Mouse (Mus musculus) MEL (cell line): ENCODE measurements around the gene Aldh1a1. TPM values are rescaled to one million over a fixed set of nuclear protein-coding genes. Genes with fewer than 3 reads are reported as not detected.

Source experiments
- DNase-seq: peaks from one replicate; pipeline ENCODE4 v3.0.0; 2011; ENCODE audit warnings: low read depth, low spot score
- H3K27ac ChIP-seq: 2 replicates; pipeline ENCODE4 v1.5.1; 2012; ENCODE audit warnings: low read depth, mild to moderate bottlenecking, control low read depth, low read length, moderate library complexity; ENCODE audit not compliant: control insufficient read depth
- H3K27me3 ChIP-seq, 2 experiments: fragments of 150-350 bp in 1 of 2; sonication (generic) in 1 of 2; 2 replicates each; pipeline ENCODE4 v1.6.1; 2012; ENCODE audit warnings: low read length in 2 of 2, mild to moderate bottlenecking in 2 of 2, improper control_type of control experiment in 1 of 2, moderate library complexity in 1 of 2; ENCODE audit not compliant: insufficient read depth in 2 of 2, control insufficient read depth in 1 of 2
- H3K36me3 ChIP-seq, 2 experiments: 2 replicates each; pipeline ENCODE4 v1.6.1; 2012 to 2014; ENCODE audit warnings: low read length in 2 of 2, improper control_type of control experiment in 1 of 2, inconsistent platforms in 1 of 2, mild to moderate bottlenecking in 1 of 2; ENCODE audit not compliant: insufficient read depth in 2 of 2, control insufficient read depth in 1 of 2
- H3K4me1 ChIP-seq, 2 experiments: fragments of 150-350 bp in 1 of 2; sonication (generic) in 1 of 2; 2 replicates each; pipeline ENCODE4 v1.6.1; 2012; ENCODE audit warnings: low read length in 2 of 2, improper control_type of control experiment in 1 of 2, mild to moderate bottlenecking in 1 of 2; ENCODE audit not compliant: insufficient read depth in 2 of 2, control insufficient read depth in 1 of 2
- H3K4me3 ChIP-seq, 2 experiments: fragments of 150-350 bp in 1 of 2; sonication (generic) in 1 of 2; 2 replicates each; pipeline ENCODE4 v1.5.1; 2012; ENCODE audit warnings: low read depth in 2 of 2, low read length in 2 of 2, mild to moderate bottlenecking in 2 of 2, moderate library complexity in 2 of 2, control low read depth in 1 of 2, improper control_type of control experiment in 1 of 2; ENCODE audit not compliant: control insufficient read depth in 1 of 2, insufficient read depth in 1 of 2
- H3K79me2 ChIP-seq: 2 replicates; pipeline ENCODE4 v1.6.1; 2012; ENCODE audit warnings: mild to moderate bottlenecking, low read length, moderate library complexity; ENCODE audit not compliant: control insufficient read depth, poor library complexity, insufficient read depth
- H3K9ac ChIP-seq: 2 replicates; pipeline ENCODE4 v1.6.1; 2012; ENCODE audit warnings: low read depth, mild to moderate bottlenecking, control low read depth, low read length, moderate library complexity; ENCODE audit not compliant: control insufficient read depth, poor library complexity, severe bottlenecking
- H3K9me3 ChIP-seq: fragments of 150-350 bp; sonication (generic); replicated peaks from 2 replicates; pipeline ENCODE4 v1.6.1; 2012; ENCODE audit warnings: mild to moderate bottlenecking, low read length, improper control_type of control experiment, moderate library complexity; ENCODE audit not compliant: insufficient read depth
- BHLHE40 ChIP-seq: IDR thresholded peaks from 2 replicates; pipeline ENCODE4 v1.6.1; 2012; ENCODE audit warnings: low read depth, mild to moderate bottlenecking, inconsistent platforms, low read length, improper control_type of control experiment, borderline replicate concordance
- CHD1 ChIP-seq: IDR thresholded peaks from 2 replicates; pipeline ENCODE4 v1.6.1; 2012; ENCODE audit warnings: low read depth, mild to moderate bottlenecking, inconsistent platforms, low read length, improper control_type of control experiment
- EP300 ChIP-seq, 2 experiments: IDR thresholded peaks; 2 replicates each; pipeline ENCODE4 v1.6.1; 2011; ENCODE audit warnings: improper control_type of control experiment in 2 of 2, low read length in 2 of 2, low read depth in 1 of 2, mild to moderate bottlenecking in 1 of 2
- ETS1 ChIP-seq: IDR thresholded peaks from 2 replicates; pipeline ENCODE4 v1.6.1; 2012; ENCODE audit warnings: low read depth, mild to moderate bottlenecking, inconsistent platforms, low read length, improper control_type of control experiment, moderate library complexity
- GABPA ChIP-seq: IDR thresholded peaks from 2 replicates; pipeline ENCODE4 v1.6.1; 2012; ENCODE audit warnings: low read depth, mild to moderate bottlenecking, inconsistent platforms, low read length, improper control_type of control experiment, moderate library complexity
- MAFK ChIP-seq: IDR thresholded peaks from 2 replicates; pipeline ENCODE4 v1.6.1; 2011; ENCODE audit warnings: low read depth, mild to moderate bottlenecking, low read length, improper control_type of control experiment, borderline replicate concordance
- MAZ ChIP-seq: IDR thresholded peaks from 2 replicates; pipeline ENCODE4 v1.6.1; 2012; ENCODE audit warnings: low read depth, mild to moderate bottlenecking, inconsistent platforms, low read length, improper control_type of control experiment
- MYB ChIP-seq: IDR thresholded peaks from 2 replicates; pipeline ENCODE4 v1.6.1; 2011; ENCODE audit warnings: mild to moderate bottlenecking, low read depth, low read length, improper control_type of control experiment
- MYC ChIP-seq: IDR thresholded peaks from 2 replicates; pipeline ENCODE4 v1.6.1; 2011; ENCODE audit warnings: low read depth, mild to moderate bottlenecking, low read length, improper control_type of control experiment, moderate library complexity
- NELFE ChIP-seq: IDR thresholded peaks from 2 replicates; pipeline ENCODE4 v1.6.1; 2011; ENCODE audit warnings: low read depth, low read length, improper control_type of control experiment
- NRF1 ChIP-seq: IDR thresholded peaks from 2 replicates; pipeline ENCODE4 v1.6.1; 2014; ENCODE audit warnings: low read depth, mild to moderate bottlenecking, inconsistent platforms, low read length, improper control_type of control experiment, moderate library complexity; ENCODE audit not compliant: poor library complexity, insufficient read depth, severe bottlenecking
- POLR2A ChIP-seq, 2 experiments: IDR thresholded peaks; 2 replicates each; pipeline ENCODE4 v1.6.1; 2011 to 2012; ENCODE audit warnings: low read length in 2 of 2, mild to moderate bottlenecking in 2 of 2, control low read depth in 1 of 2, improper control_type of control experiment in 1 of 2, low read depth in 1 of 2, moderate library complexity in 1 of 2; ENCODE audit not compliant: control insufficient read depth in 1 of 2, insufficient read depth in 1 of 2, poor library complexity in 1 of 2
- POLR2AphosphoS2 ChIP-seq: IDR thresholded peaks from 2 replicates; pipeline ENCODE4 v1.6.1; 2011; ENCODE audit warnings: low read length, improper control_type of control experiment
- RCOR1 ChIP-seq: IDR thresholded peaks from 2 replicates; pipeline ENCODE4 v1.6.1; 2012; ENCODE audit warnings: low read depth, mild to moderate bottlenecking, inconsistent platforms, low read length, improper control_type of control experiment
- SIN3A ChIP-seq: IDR thresholded peaks from 2 replicates; pipeline ENCODE4 v1.6.1; 2012; ENCODE audit warnings: low read length, improper control_type of control experiment, inconsistent platforms
- SMC3 ChIP-seq: IDR thresholded peaks from 2 replicates; pipeline ENCODE4 v1.6.1; 2011; ENCODE audit warnings: low read depth, low read length, improper control_type of control experiment
- TBP ChIP-seq: IDR thresholded peaks from 2 replicates; pipeline ENCODE4 v1.8.0; 2011; ENCODE audit warnings: low read depth, low read length, improper control_type of control experiment
- TCF12 ChIP-seq: IDR thresholded peaks from 2 replicates; pipeline ENCODE4 v1.6.1; 2014; ENCODE audit warnings: low read depth, mild to moderate bottlenecking, inconsistent platforms, low read length, improper control_type of control experiment, moderate library complexity
- UBTF ChIP-seq: IDR thresholded peaks from 2 replicates; pipeline ENCODE4 v1.6.1; 2012; ENCODE audit warnings: low read depth, mild to moderate bottlenecking, inconsistent platforms, low read length, improper control_type of control experiment, moderate library complexity, borderline replicate concordance; ENCODE audit not compliant: insufficient read depth
- ZMIZ1 ChIP-seq: IDR thresholded peaks from 2 replicates; pipeline ENCODE4 v1.6.1; 2012; ENCODE audit warnings: low read depth, mild to moderate bottlenecking, inconsistent platforms, low read length, improper control_type of control experiment, moderate library complexity
- polyA plus RNA-seq, 2 experiments: library from polyadenylated mRNA; stranded (reverse) in 1 of 2; unstranded in 1 of 2; fragments of >175 nt in 1 of 2; fragments of >200 nt in 1 of 2; gene quantifications; 2 replicates each; pipeline versions ENCODE4 v1.2.1 to v1.2.4; 2012; ENCODE audit warnings: low replicate concordance in 2 of 2, low read depth in 1 of 2; ENCODE audit not compliant: insufficient read length in 2 of 2, insufficient read depth in 1 of 2, missing spikeins in 1 of 2
- total RNA-seq: library from RNA; depleted of rRNA; stranded (reverse); fragments of 300-350 nt; gene quantifications from 2 replicates; pipeline ENCODE4 v1.2.3, GENCODE M21; 2012

Aldh1a1 gene
- total and polyA plus RNA-seq, 3 experiments, result 2.3 to 10.3 TPM; not detected in 1

DNA sequence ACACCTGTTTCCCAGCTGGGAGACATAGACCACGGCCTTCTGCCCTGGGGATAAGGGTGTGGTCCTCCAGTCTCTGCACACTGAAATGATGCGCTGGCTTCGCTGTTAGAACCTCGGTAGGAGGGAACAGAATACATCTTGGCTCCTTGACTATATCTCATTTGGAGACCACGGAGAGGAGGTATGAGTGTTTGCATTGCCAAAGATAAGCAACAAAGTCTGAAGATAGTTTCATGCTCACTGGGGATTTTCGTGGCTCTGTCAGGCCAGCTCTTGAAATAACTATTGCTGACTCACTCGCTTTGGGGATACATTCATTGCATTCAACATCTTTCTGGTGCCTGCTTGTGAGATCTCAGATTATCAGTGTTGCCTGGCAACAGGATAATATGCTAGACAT, 44.0 kb downstream of the Aldh1a1 start:
- Histone ChIP-seq H3K27ac (no peak overlapping the region), H3K36me3 (no peaks in the 10 kb centered on the region), H3K9ac (no peak overlapping the region), H3K27me3 (no peaks in the 10 kb centered on the region), H3K4me3 (no peak overlapping the region), H3K9me3 (no peaks in the 10 kb centered on the region), H3K4me1 (no peaks in the 10 kb centered on the region), H3K79me2 (no peaks in the 10 kb centered on the region)
- TF ChIP-seq SMC3 (no peak), RCOR1 (no peak), MAFK (no peak), GABPA (no peak), MYC (no peak), MYB (no peak)
- peak; percentile 32 for DNase-seq

GRCm38 (mm10) chr19:20541044-20541443, 48.5 kb downstream of the Aldh1a1 start:
- H3K36me3 ChIP-seq, result no peaks in the 10 kb centered on the region
- TF ChIP-seq CHD1 (no peak), NRF1 (no peak), POLR2A (IDR thresholded peaks at IDR 0.05; ENCODE audit: control insufficient read depth in 1 of 2, insufficient read depth in 1 of 2, low read depth in 1 of 2, low read length in 2 of 2, poor library complexity in 1 of 2) (no peak), SIN3A (no peak), MYC (no peak), TCF12 (no peak), POLR2AphosphoS2 (no peak)
- H3K4me3 ChIP-seq, result no peak overlapping the region

DNA sequence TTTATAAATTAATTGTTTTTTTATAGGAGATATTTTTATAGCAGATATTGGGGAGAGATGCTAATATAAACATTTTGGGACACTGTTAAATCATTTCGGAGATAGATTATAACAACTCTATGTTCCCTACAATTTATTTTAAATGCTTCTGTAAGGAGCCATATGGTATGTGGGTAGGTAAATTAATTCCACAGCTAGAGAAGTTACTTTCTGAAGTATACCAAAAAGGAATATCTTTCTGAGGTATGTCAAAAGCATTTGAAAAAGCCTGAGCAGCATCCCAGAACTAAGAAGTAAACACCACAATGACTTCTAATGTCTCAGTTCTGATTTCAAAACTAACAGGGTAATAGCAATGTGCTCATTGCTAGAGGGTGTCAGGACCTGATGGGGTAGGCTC, 49.4 kb downstream of the Aldh1a1 start:
- H3K4me3 ChIP-seq, result no peak overlapping the region
- no peaks in the 10 kb centered on the region for H3K9me3 ChIP-seq
- no peaks in the 10 kb centered on the region for H3K27me3 ChIP-seq
- H3K79me2 ChIP-seq, result no peaks in the 10 kb centered on the region
- DNase-seq, result no peak
- no peak overlapping the region for H3K9ac ChIP-seq
- no peak overlapping the region for H3K27ac ChIP-seq
- H3K36me3 ChIP-seq, result no peaks in the 10 kb centered on the region
- H3K4me1 ChIP-seq, result no peaks in the 10 kb centered on the region
- TF ChIP-seq ETS1, result no peak
- TF ChIP-seq TCF12, result no peak
- TF ChIP-seq NRF1, result no peak
- no peak for TF ChIP-seq CHD1
- TF ChIP-seq EP300 (IDR thresholded peaks at IDR 0.05; ENCODE audit: low read depth in 1 of 2, low read length in 2 of 2), result no peak
- no peak for TF ChIP-seq NELFE
- TF ChIP-seq TBP, result no peak
- no peak for TF ChIP-seq ZMIZ1
- TF ChIP-seq MAZ, result no peak
- no peak for TF ChIP-seq SMC3
- no peak for TF ChIP-seq SIN3A
- no peak for TF ChIP-seq UBTF
- TF ChIP-seq BHLHE40, result no peak

More at GRCm38 (mm10) chr19:20541044-20541443, 48.5 kb downstream of the Aldh1a1 start:
- H3K4me1 ChIP-seq, result no peaks in the 10 kb centered on the region
- no peak overlapping the region for H3K9ac ChIP-seq
- no peaks in the 10 kb centered on the region for H3K9me3 ChIP-seq
- DNase-seq, result no peak
- no peaks in the 10 kb centered on the region for H3K27me3 ChIP-seq
- no peaks in the 10 kb centered on the region for H3K79me2 ChIP-seq
- no peak overlapping the region for H3K27ac ChIP-seq
